Mouse (Mus musculus) spleen, adult 2 months (tissue): Measurements from ENCODE around the gene Cacna1g.

Source experiments
- CTCF ChIP-seq: fragments of 200-500 bp; IDR thresholded peaks from 2 replicates; pipeline ENCODE4 v1.5.1; 2011; ENCODE audit warnings: mild to moderate bottlenecking, inconsistent platforms; ENCODE audit not compliant: insufficient read depth, insufficient read length, insufficient replicate concordance; ENCODE audit errors: extremely low read depth
- POLR2A ChIP-seq: fragments of 200-500 bp; IDR thresholded peaks from 2 replicates; pipeline ENCODE4 v1.6.1; 2011; ENCODE audit warnings: low read depth, low read length, inconsistent platforms

DNA sequence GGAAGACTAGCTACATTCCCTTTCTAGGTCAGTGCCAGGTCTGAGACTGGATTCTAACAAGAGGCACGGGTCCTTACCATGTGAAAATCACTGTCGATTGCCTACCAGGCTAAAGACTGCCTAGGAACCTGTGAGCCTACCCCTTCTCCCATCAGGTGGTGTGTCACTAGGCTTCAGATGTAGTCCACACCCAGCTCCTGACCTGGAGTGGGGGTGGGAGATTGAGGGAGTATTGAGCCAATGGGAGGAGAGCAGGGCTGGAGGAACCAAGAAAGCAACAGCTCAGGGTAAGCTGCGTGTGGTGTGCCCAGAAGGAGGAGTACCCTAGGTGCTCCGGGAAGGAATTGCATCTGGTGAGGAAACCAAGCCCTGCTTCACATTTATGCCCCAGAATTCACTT is 60.0 kb downstream of the Cacna1g start:
- no peak for TF ChIP-seq CTCF
- no peak for TF ChIP-seq POLR2A
